ENCODE assay signal across 31 mouse cellular contexts in genomic region chr16:85386801-85387200, GRCm38 (mm10).
A peak's percentile ranks its signal among the peaks of the same experiment; 100 is the strongest.
DNase-seq lines count a peak whose midpoint lies in the region; ATAC-seq and TF ChIP-seq lines count a peak whose summit lies in the region.
"Had no signal": no experiment of that assay in that cellular context is flagged by ENCODE, and none has a peak within 500 bp of the region (broad histone marks: within the 10 kb centered on the region; RNA-seq: fewer than 3 reads in every experiment).

No protein-coding gene starts in this region.

- intact Hi-C loops in gastrocnemius, postnatal 36 days (cut with DNase I): no loop called here

- ATAC-seq in hindbrain, embryonic 11.5 days (ENCODE audit: low FRiP score): peak; percentile 33; the same call in 1 of the 2 replicates
- ATAC-seq in hindbrain, embryonic 13.5 days (ENCODE audit: low FRiP score): no peak
- ATAC-seq in neural tube, embryonic 14.5 days (ENCODE audit: low read depth): peak; percentile 49; the same call in 1 of the 2 replicates
- ATAC-seq: forebrain, embryonic 13.5 days; inflammation-experienced regulatory T-cells, adult 6 months; midbrain, embryonic 13.5 days had no signal

- dilution Hi-C loops in CH12.LX (cut with MboI; ENCODE audit: extremely low pct_ligation_motif_present, extremely low pct_unique_long_range_greater_than_20kb, low sequenced_read_pairs): no loop called here

- H3K27me3 ChIP-seq in hindbrain, embryonic 11.5 days (ENCODE audit: control insufficient read depth, insufficient read depth, low read length): no peaks in the 10 kb centered on the region
- no peaks in the 10 kb centered on the region for H3K27me3 ChIP-seq in hindbrain, embryonic 13.5 days
- no peaks in the 10 kb centered on the region for H3K27me3 ChIP-seq in kidney, adult 2 months (replicated peaks; ENCODE audit: control insufficient read depth, insufficient read depth, low read length)
- H3K27me3 ChIP-seq in CH12.LX (replicated peaks): no peaks in the 10 kb centered on the region
- H3K27me3 ChIP-seq in neural tube, embryonic 14.5 days (ENCODE audit: control insufficient read depth, insufficient read depth, low read length): no peaks in the 10 kb centered on the region
- H3K27me3 ChIP-seq: forebrain, embryonic 13.5 days; heart, embryonic 15.5 days; hindbrain, embryonic 12.5 days; midbrain, embryonic 13.5 days had no signal

- no peak for TF ChIP-seq POLR2A in kidney, adult 2 months (IDR thresholded peaks at IDR 0.05; ENCODE audit: low read depth, low read length)
- TF ChIP-seq POLR2A in CH12.LX (IDR thresholded peaks at IDR 0.05; ENCODE audit: low read depth, low read length): no peak

- no peak for TF ChIP-seq RAD21 in CH12.LX (IDR thresholded peaks at IDR 0.05; ENCODE audit: low read depth, low read length)

- 56% methylated on average over 5 of the region's 5 CpGs for WGBS in hindbrain, embryonic 11.5 days
- 46% methylated on average over 5 of the region's 5 CpGs for WGBS in hindbrain, embryonic 13.5 days
- 48% methylated on average over 5 of the region's 5 CpGs for WGBS in kidney, adult 2 months
- 34% methylated on average over 5 of the region's 5 CpGs for WGBS in neural tube, embryonic 14.5 days

- H3K36me3 ChIP-seq in hindbrain, embryonic 11.5 days (ENCODE audit: control insufficient read depth, insufficient read depth, low read length): no peaks in the 10 kb centered on the region
- no peaks in the 10 kb centered on the region for H3K36me3 ChIP-seq in hindbrain, embryonic 13.5 days
- H3K36me3 ChIP-seq in kidney, adult 2 months (ENCODE audit: control insufficient read depth, insufficient read depth, low read length): no peaks in the 10 kb centered on the region
- H3K36me3 ChIP-seq in CH12.LX (replicated peaks in 1 of 2; ENCODE audit: control insufficient read depth in 1 of 2, insufficient read depth in 1 of 2, low read length in 1 of 2): no peaks in the 10 kb centered on the region
- H3K36me3 ChIP-seq in neural tube, embryonic 14.5 days (ENCODE audit: control insufficient read depth, insufficient read depth, low read length): no peaks in the 10 kb centered on the region
- H3K36me3 ChIP-seq: heart, embryonic 10.5 days; heart, embryonic 15.5 days; hindbrain, embryonic 12.5 days; midbrain, embryonic 13.5 days had no signal

- no peak overlapping the region for H3K9ac ChIP-seq in hindbrain, embryonic 11.5 days (ENCODE audit: low read depth, low read length)
- H3K9ac ChIP-seq in hindbrain, embryonic 13.5 days: no peak overlapping the region
- no peak overlapping the region for H3K9ac ChIP-seq in CH12.LX (ENCODE audit: insufficient read depth, low read depth)
- H3K9ac ChIP-seq in neural tube, embryonic 14.5 days (replicated peaks; ENCODE audit: low read depth, low read length): no peak overlapping the region
- H3K9ac ChIP-seq: forebrain, embryonic 13.5 days; heart, embryonic 15.5 days; hindbrain, embryonic 12.5 days; liver, embryonic 14.5 days; midbrain, embryonic 13.5 days had no signal

- no peaks in the 10 kb centered on the region for H3K4me1 ChIP-seq in hindbrain, embryonic 11.5 days (replicated peaks; ENCODE audit: control insufficient read depth, insufficient read depth, low read length)
- peaks cover 5% of the 10 kb centered on the region for H3K4me1 ChIP-seq in hindbrain, embryonic 13.5 days (replicated peaks)
- no peaks in the 10 kb centered on the region for H3K4me1 ChIP-seq in kidney, adult 2 months (ENCODE audit: control insufficient read depth, insufficient read depth, low read length)
- no peaks in the 10 kb centered on the region for H3K4me1 ChIP-seq in CH12.LX (ENCODE audit: control insufficient read depth in 1 of 2, insufficient read depth in 2 of 2)
- no peaks in the 10 kb centered on the region for H3K4me1 ChIP-seq in neural tube, embryonic 14.5 days (ENCODE audit: control insufficient read depth, insufficient read depth, low read length)
- H3K4me1 ChIP-seq: forebrain, embryonic 13.5 days; heart, embryonic 10.5 days; heart, embryonic 15.5 days; hindbrain, embryonic 12.5 days had no signal

- TF ChIP-seq EP300 in CH12.LX (IDR thresholded peaks at IDR 0.05; ENCODE audit: low read length): no peak

- H3K9me3 ChIP-seq in hindbrain, embryonic 11.5 days (ENCODE audit: control insufficient read depth, low read length): no peaks in the 10 kb centered on the region
- peaks cover 5% of the 10 kb centered on the region; the same call in 1 of the 2 replicates for H3K9me3 ChIP-seq in hindbrain, embryonic 13.5 days
- no peaks in the 10 kb centered on the region for H3K9me3 ChIP-seq in CH12.LX (replicated peaks; ENCODE audit: low read length)
- H3K9me3 ChIP-seq in neural tube, embryonic 14.5 days (ENCODE audit: control insufficient read depth, low read length): no peaks in the 10 kb centered on the region
- H3K9me3 ChIP-seq: forebrain, embryonic 13.5 days; heart, embryonic 10.5 days; heart, embryonic 15.5 days; hindbrain, embryonic 12.5 days; midbrain, embryonic 13.5 days had no signal

- no peak overlapping the region for H3K4me2 ChIP-seq in hindbrain, embryonic 11.5 days (replicated peaks; ENCODE audit: low read depth, low read length)
- H3K4me2 ChIP-seq in hindbrain, embryonic 13.5 days: no peak overlapping the region
- H3K4me2 ChIP-seq in CH12.LX (ENCODE audit: insufficient read depth, low read depth, poor library complexity, severe bottlenecking): peak overlapping the region; percentile 97
- H3K4me2 ChIP-seq in neural tube, embryonic 14.5 days (ENCODE audit: low read depth, low read length): no peak overlapping the region
- H3K4me2 ChIP-seq: forebrain, embryonic 13.5 days; heart, embryonic 15.5 days; hindbrain, embryonic 12.5 days; midbrain, embryonic 13.5 days had no signal

- no peak for DNase-seq in hindbrain, embryonic 11.5 days (ENCODE audit: low spot score)
- DNase-seq in kidney, postnatal 14 days: peak; percentile 36
- no peak for DNase-seq in kidney, adult 2 months
- no peak for DNase-seq in CH12.LX (ENCODE audit: extremely low read depth)
- no peak for DNase-seq in gastrocnemius, postnatal 36 days
- DNase-seq: adrenal gland, postnatal 25 days; cerebellum, adult 18-20 months; cerebellum, postnatal 14 days; gastrocnemius, postnatal 14 days; heart, adult 11 months; kidney, adult 9 months; kidney, postnatal 4 days; layer of hippocampus, postnatal 36 days; left cerebral cortex, postnatal 4 days; lung, adult 2 months; lung, postnatal 10 days; right cerebral cortex, adult 18-20 months; spleen, adult 18-20 months; thymus, adult 18-20 months; thymus, postnatal 25 days had no signal

- in situ Hi-C loops in CH12.LX (cut with MboI; ENCODE audit: low pct_ligation_motif_present, low pct_unique_long_range_greater_than_20kb, low sequenced_read_pairs): no loop called here

- no peak overlapping the region for H3K27ac ChIP-seq in hindbrain, embryonic 11.5 days (ENCODE audit: low read depth, low read length)
- no peak overlapping the region for H3K27ac ChIP-seq in hindbrain, embryonic 13.5 days
- no peak overlapping the region for H3K27ac ChIP-seq in kidney, adult 2 months (ENCODE audit: insufficient read depth, low read depth, low read length)
- no peak overlapping the region for H3K27ac ChIP-seq in CH12.LX (ENCODE audit: insufficient read depth, low read depth)
- H3K27ac ChIP-seq in neural tube, embryonic 14.5 days (ENCODE audit: low read depth, low read length): no peak overlapping the region
- H3K27ac ChIP-seq: forebrain, embryonic 13.5 days; heart, embryonic 10.5 days; heart, embryonic 15.5 days; hindbrain, embryonic 12.5 days; liver, embryonic 14.5 days; macrophage; midbrain, embryonic 13.5 days had no signal

- no peak for TF ChIP-seq CTCF in kidney, adult 2 months (conservative IDR thresholded peaks at IDR 0.05; ENCODE audit: insufficient read depth, insufficient read length, low read depth, low read length)
- TF ChIP-seq CTCF in CH12.LX (conservative IDR thresholded peaks at IDR 0.05 in 1 of 2, IDR thresholded peaks at IDR 0.05 in 1 of 2; ENCODE audit: low read depth in 2 of 2, low read length in 2 of 2): no peak

- no peak overlapping the region for H3K4me3 ChIP-seq in hindbrain, embryonic 11.5 days (ENCODE audit: low read depth, low read length)
- no peak overlapping the region for H3K4me3 ChIP-seq in hindbrain, embryonic 13.5 days
- H3K4me3 ChIP-seq in kidney, adult 2 months (ENCODE audit: insufficient read depth, low read depth, low read length): no peak overlapping the region
- H3K4me3 ChIP-seq in CH12.LX (replicated peaks in 1 of 3; ENCODE audit: low read depth in 2 of 3, low read length in 2 of 3, poor library complexity in 1 of 3): no peak overlapping the region
- no peak overlapping the region for H3K4me3 ChIP-seq in neural tube, embryonic 14.5 days (ENCODE audit: low read depth, low read length)
- H3K4me3 ChIP-seq: forebrain, embryonic 13.5 days; heart, embryonic 10.5 days; heart, embryonic 15.5 days; hindbrain, embryonic 12.5 days; midbrain, embryonic 13.5 days; myocyte had no signal

- H3K79me2 ChIP-seq in CH12.LX (replicated peaks; ENCODE audit: control insufficient read depth, extremely low read depth, insufficient read depth, poor library complexity, severe bottlenecking): no peaks in the 10 kb centered on the region; the same call in 1 of the 2 replicates

TF ChIP-seq in CH12.LX, 34 proteins besides CTCF, POLR2A, EP300 and RAD21 (continues in another document):
- TF ChIP-seq NRF1 (IDR thresholded peaks at IDR 0.05; ENCODE audit: low read depth, low read length): no peak
- TF ChIP-seq MYC (IDR thresholded peaks at IDR 0.05; ENCODE audit: low read depth, low read length): no peak
- TF ChIP-seq USF2 (conservative IDR thresholded peaks at IDR 0.05; ENCODE audit: low read depth, low read length): no peak
- no peak for TF ChIP-seq SMC3 (IDR thresholded peaks at IDR 0.05; ENCODE audit: low read depth, low read length)
- no peak for TF ChIP-seq SIN3A (IDR thresholded peaks at IDR 0.05; ENCODE audit: low read length)
- TF ChIP-seq ZKSCAN1 (IDR thresholded peaks at IDR 0.05; ENCODE audit: borderline replicate concordance, low read depth, low read length): no peak
- no peak for TF ChIP-seq JUND (conservative IDR thresholded peaks at IDR 0.05; ENCODE audit: low read depth, low read length)
- TF ChIP-seq BHLHE40 (IDR thresholded peaks at IDR 0.05; ENCODE audit: low read depth, low read length): no peak
- TF ChIP-seq KAT2A (IDR thresholded peaks at IDR 0.05; ENCODE audit: insufficient replicate concordance, low read length): no peak
- TF ChIP-seq E2F4 (IDR thresholded peaks at IDR 0.05; ENCODE audit: insufficient replicate concordance, low read depth, low read length): no peak
- no peak for TF ChIP-seq PAX5 (IDR thresholded peaks at IDR 0.05; ENCODE audit: low read length)
- TF ChIP-seq ELF1 (IDR thresholded peaks at IDR 0.05; ENCODE audit: low read depth, low read length): no peak
- no peak for TF ChIP-seq MAZ (IDR thresholded peaks at IDR 0.05; ENCODE audit: low read depth, low read length)
- no peak for TF ChIP-seq RCOR1 (conservative IDR thresholded peaks at IDR 0.05; ENCODE audit: low read depth, low read length)
- TF ChIP-seq TBP (conservative IDR thresholded peaks at IDR 0.05; ENCODE audit: low read depth, low read length): no peak
- no peak for TF ChIP-seq MEF2A (IDR thresholded peaks at IDR 0.05; ENCODE audit: borderline replicate concordance, low read depth, low read length)
- no peak for TF ChIP-seq HCFC1 (IDR thresholded peaks at IDR 0.05; ENCODE audit: low read depth, low read length)
- TF ChIP-seq MAX (IDR thresholded peaks at IDR 0.05; ENCODE audit: low read length): no peak
